Mouse (Mus musculus) urinary bladder, postnatal 10 days (tissue): Measurements from ENCODE around the gene Sik1.

ENCODE experiments used
- DNase-seq: peaks from one replicate; pipeline ENCODE4 v3.0.0; 2022; ENCODE audit warnings: low spot score

Gene Sik1

DNA sequence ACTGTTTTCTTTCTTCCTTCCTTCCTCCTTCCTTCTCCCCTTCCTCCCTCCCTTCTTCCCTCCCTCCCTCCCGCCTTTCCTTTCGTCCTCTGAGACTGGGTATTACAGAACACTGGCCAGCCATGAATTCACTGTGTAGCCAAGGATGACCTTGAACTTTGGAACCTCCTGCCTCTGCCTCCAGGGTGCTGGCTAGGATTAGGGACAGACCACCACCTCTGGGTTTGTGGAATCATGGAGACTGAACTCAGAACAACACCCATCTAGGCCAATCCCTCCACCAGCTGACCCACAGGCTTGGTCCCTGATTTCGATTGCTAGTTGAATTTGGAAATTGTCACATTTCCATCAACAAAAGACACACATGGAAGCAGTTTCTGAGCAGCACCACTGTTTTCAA is 49.1 kb downstream of the Sik1 start:
- no peak for DNase-seq

GRCm38 (mm10) chr17:31806025-31806424 is 49.6 kb downstream of the Sik1 start:
- DNase-seq, result no peak

DNA sequence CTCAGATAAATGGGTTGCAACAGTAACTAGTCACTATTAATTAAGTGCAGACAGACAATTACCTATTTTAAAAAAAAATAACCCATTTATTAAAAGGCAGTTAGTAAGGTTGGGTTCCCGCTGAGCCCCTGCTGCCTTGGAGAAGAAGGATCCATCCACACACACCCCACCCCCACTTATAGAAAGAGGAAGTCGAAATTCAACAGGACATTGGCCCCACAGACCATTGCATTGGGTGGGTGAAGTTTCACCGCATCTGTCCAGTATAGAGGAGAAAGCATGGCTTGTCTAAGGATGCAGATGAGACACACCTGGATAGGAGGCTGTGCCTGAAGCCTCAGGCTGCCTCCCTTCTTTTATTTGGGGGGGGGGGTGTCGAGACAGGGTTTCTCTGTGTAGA is 50.0 kb downstream of the Sik1 start:
- no peak for DNase-seq

DNA sequence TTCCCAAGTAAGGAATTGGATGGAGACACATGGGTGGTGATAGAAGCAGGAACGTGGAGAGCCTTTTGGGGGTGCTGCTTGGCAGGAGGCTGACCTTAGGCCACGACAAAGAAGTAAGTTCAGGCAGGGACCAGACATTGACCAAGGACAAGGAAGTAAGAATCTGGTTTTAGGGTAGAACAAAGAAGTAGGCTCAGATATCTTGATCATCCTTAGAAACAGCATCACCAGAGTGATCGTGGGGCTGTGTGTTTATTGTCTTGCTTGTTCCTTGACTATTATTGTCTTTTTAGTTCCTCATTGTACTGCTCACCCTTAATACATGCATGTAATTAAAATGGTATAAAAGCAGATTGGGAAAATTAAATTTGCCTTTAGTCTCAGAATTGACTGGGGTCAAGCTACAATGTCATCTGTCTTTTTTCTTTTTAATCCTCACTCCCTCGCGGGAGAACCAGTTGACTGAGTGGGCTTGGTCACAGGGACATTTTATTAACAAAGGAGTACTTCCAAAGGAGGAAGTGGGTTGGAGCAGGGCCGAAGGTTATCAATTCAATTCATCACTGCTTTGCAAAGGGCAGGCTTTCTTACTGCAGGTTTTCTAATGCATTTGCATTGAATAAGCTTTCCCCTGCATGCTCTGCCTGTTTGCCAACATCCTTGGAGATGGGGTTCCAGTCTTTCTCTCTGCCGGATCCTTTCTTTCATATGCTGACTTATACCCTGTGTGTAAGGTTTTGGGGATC is 53.2 kb downstream of the Sik1 start:
- no peak for DNase-seq

- DNase-seq, result no peak
These were observed 54.7 kb downstream of the Sik1 start for GRCm38 (mm10) chr17:31800852-31801363.

DNA sequence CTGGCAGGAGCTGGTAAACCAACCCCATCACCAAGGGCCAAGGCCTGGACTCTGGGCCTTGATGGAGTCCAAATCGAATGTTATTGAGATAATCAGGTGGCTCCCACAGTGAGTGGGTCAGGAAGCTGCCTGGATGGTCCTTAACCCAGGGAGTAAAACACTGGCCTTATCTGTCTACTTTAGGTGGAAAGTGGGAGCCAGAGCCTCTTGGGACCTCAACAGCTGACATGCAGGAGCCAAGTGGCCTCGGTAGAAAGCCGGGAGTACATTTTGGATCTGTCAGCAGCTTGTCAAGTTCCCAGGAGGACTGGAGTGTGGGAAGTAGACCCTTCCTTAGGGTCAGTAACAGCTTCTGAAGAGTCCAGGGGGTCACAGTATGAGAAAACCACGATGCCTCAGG is 59.7 kb downstream of the Sik1 start:
- DNase-seq, result no peak
